Mouse (Mus musculus) cerebellum, postnatal 10 days (tissue): ENCODE results near the gene Btnl10.
A peak's percentile ranks its signal among the peaks of the same experiment; 100 is the strongest.

Experiments
- DNase-seq, 2 experiments: peaks; one replicate each; pipeline ENCODE4 v3.0.0; 2021; ENCODE audit warnings: mixed read lengths in 2 of 2

Btnl10 gene

GRCm38 (mm10) chr11:58959921-58960465, 42.3 kb downstream of the Btnl10 start:
- peak; percentile 90 to 91 for DNase-seq

- DNase-seq, result peak; percentile 44 to 49
Measured at GRCm38 (mm10) chr11:58961364-58962177, 43.9 kb downstream of the Btnl10 start.

GRCm38 (mm10) chr11:58963543-58963942, 45.8 kb downstream of the Btnl10 start:
- peak; percentile 80 for DNase-seq

- no peak for DNase-seq
Measured at GRCm38 (mm10) chr11:58964216-58964615, 46.5 kb downstream of the Btnl10 start.

- no peak for DNase-seq
Measured at GRCm38 (mm10) chr11:58965001-58965760, 47.5 kb downstream of the Btnl10 start.

- peak; percentile 64 to 70 for DNase-seq
Measured at GRCm38 (mm10) chr11:58967346-58967745, 49.6 kb downstream of the Btnl10 start.

GRCm38 (mm10) chr11:58968551-58968950, 50.8 kb downstream of the Btnl10 start:
- DNase-seq, result no peak

- no peak for DNase-seq
Measured at GRCm38 (mm10) chr11:58969027-58969426, 51.3 kb downstream of the Btnl10 start.

- no peak for DNase-seq
Measured at GRCm38 (mm10) chr11:58969659-58970058, 52.0 kb downstream of the Btnl10 start.

GRCm38 (mm10) chr11:58970831-58971530, 53.3 kb downstream of the Btnl10 start:
- DNase-seq, result no peak

GRCm38 (mm10) chr11:58971796-58972195, 54.1 kb downstream of the Btnl10 start:
- DNase-seq, result no peak

GRCm38 (mm10) chr11:58974414-58974813, 56.7 kb downstream of the Btnl10 start:
- DNase-seq, result no peak
